8 mouse cellular contexts compared by ENCODE assay signal in genomic region chr8:122775285-122776155, GRCm38 (mm10). TPM values are rescaled to one million over a fixed set of nuclear protein-coding genes. Genes with fewer than 3 reads are reported as not detected.
A peak's percentile ranks its signal among the peaks of the same experiment; 100 is the strongest.
DNase-seq lines count a peak whose midpoint lies in the region; ATAC-seq and TF ChIP-seq lines count a peak whose summit lies in the region.

Acsf3 (plus strand) TSS chr8:122775486.

- H3K27ac ChIP-seq in forebrain, embryonic 14.5 days (ENCODE audit: low read depth, low read length) = peak within 1 kb of the TSS; percentile 21; the same call in 1 of the 2 replicates

- no peak for ATAC-seq in G1E (ENCODE audit: extremely low read depth, insufficient number of reproducible peaks, low FRiP score, poor library complexity, severe bottlenecking)
- peak; percentile 82 for ATAC-seq in forebrain, embryonic 14.5 days
- ATAC-seq in neutrophil, adult 5-6 weeks (ENCODE audit: extremely low read depth, insufficient number of reproducible peaks, low FRiP score, poor library complexity, severe bottlenecking) = peak; percentile 62

- WGBS in forebrain, embryonic 14.5 days = 1% methylated on average over 50 of the region's 50 CpGs

- peak within 1 kb of the TSS; percentile 59 for H3K4me3 ChIP-seq in G1E (ENCODE audit: low read depth, low read length)
- H3K4me3 ChIP-seq in forebrain, embryonic 14.5 days (ENCODE audit: low read depth, low read length) = peak within 1 kb of the TSS; percentile 79

- H3K27me3 ChIP-seq in G1E (ENCODE audit: insufficient read depth, low read length) = peaks cover 98% of the 10 kb centered on the region
- H3K27me3 ChIP-seq in forebrain, embryonic 14.5 days (replicated peaks; ENCODE audit: control insufficient read depth, insufficient read depth, low read length) = no peaks in the 10 kb centered on the region

- H3K9me3 ChIP-seq in G1E (replicated peaks) = no peaks in the 10 kb centered on the region
- no peaks in the 10 kb centered on the region for H3K9me3 ChIP-seq in forebrain, embryonic 14.5 days (replicated peaks; ENCODE audit: control insufficient read depth, low read length)

- intact Hi-C loops in heart, postnatal 10 days (cut with DNase I) = loop anchor here (5.0 kb wide), 1 partner anchor 98 kb away; no protein-coding TSS in a partner anchor

- no peaks in the 10 kb centered on the region for H3K36me3 ChIP-seq in G1E (replicated peaks)
- H3K36me3 ChIP-seq in forebrain, embryonic 14.5 days (ENCODE audit: control insufficient read depth, insufficient read depth, low read length) = peaks cover 6% of the 10 kb centered on the region; the same call in 1 of the 2 replicates

- no peak for TF ChIP-seq CTCF in G1E (IDR thresholded peaks at IDR 0.05; ENCODE audit: low read depth, low read length)

- DNase-seq in G1E (ENCODE audit: low spot score) = no peak
- DNase-seq in c-Kit-positive CD71-positive TER-119-positive erythroid progenitor cells, embryonic 14.5 days (ENCODE audit: low spot score) = peak; percentile 70
- peak; percentile 68 for DNase-seq in forebrain, embryonic 14.5 days (ENCODE audit: low spot score)
- peak; percentile 62 to 79 for DNase-seq in heart, postnatal 10 days
- DNase-seq in kidney, postnatal 4 days = peak; percentile 74 to 78
- DNase-seq in lung, adult 18-20 months = peak; percentile 43 to 45
- DNase-seq in thymus, postnatal 0 days (ENCODE audit: low spot score) = peak; percentile 54

- peak within 1 kb of the TSS; percentile 84 for H3K4me2 ChIP-seq in forebrain, embryonic 14.5 days (ENCODE audit: low read length)

- H3K4me1 ChIP-seq in G1E (ENCODE audit: insufficient read depth, low read depth, low read length) = peaks cover 17% of the 10 kb centered on the region
- H3K4me1 ChIP-seq in forebrain, embryonic 14.5 days (ENCODE audit: control insufficient read depth, insufficient read depth, low read length) = peaks cover 6% of the 10 kb centered on the region; the same call in 1 of the 2 replicates

- peak within 1 kb of the TSS; percentile 89 for H3K9ac ChIP-seq in forebrain, embryonic 14.5 days (ENCODE audit: low read length)

RNA-seq across cellular contexts. Expression of gene Acsf3, which starts in this region (rescaled TPM):
- not detected in 2 replicates for total RNA-seq in G1E (2014; fragmentation: Nextera tagmentation)
- 0.41 and 0.49 TPM in 2 replicates for total RNA-seq in G1E (2017)
- 0.63 and 0.74 TPM in 2 replicates for polyA plus RNA-seq in G1E (2012)
- 13.7 and 15.8 TPM in 2 replicates for polyA plus RNA-seq in forebrain, embryonic 14.5 days (2014; fragmentation: Nextera tagmentation; extraction: Ambion mirVana)
- 10 to 100 TPM; 27.1 to 28.6 TPM for total RNA-seq in heart, postnatal 10 days (2021)
- 5.2 and 8.3 TPM in 2 replicates for total RNA-seq in neutrophil, adult 5-6 weeks (2017)
- polyA plus RNA-seq in thymus, postnatal 0 days (2015; fragmentation: Nextera tagmentation; extraction: Ambion mirVana) = 13.8 and 14.0 TPM in 2 replicates
